33 mouse cellular contexts compared by ENCODE assay signal in the genomic region with DNA sequence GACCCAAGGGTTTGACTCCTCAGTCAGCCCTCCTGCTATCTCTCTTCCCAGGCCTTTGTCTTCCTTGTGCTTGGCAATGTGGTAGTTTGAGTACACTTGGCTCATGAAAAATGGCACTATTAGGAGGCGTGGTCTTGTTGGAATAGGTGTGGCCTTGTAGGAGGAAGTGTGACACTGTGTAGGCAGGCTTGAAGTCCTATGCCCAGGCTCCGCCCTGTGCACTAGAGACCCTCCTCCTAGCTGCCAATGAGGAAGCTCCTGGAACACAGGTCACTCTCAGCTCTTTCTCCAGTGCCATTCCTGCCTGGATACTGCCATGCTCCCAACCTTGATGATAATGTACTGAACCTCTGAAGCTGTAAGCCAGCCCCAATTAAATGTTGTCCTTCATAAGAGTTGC. TPM values are rescaled to one million over a fixed set of nuclear protein-coding genes. Genes with fewer than 3 reads are reported as not detected.
A peak's percentile ranks its signal among the peaks of the same experiment; 100 is the strongest.
DNase-seq lines count a peak whose midpoint lies in the region; ATAC-seq and TF ChIP-seq lines count a peak whose summit lies in the region.
"Had no signal": no experiment of that assay in that cellular context is flagged by ENCODE, and none has a peak within 500 bp of the region (broad histone marks: within the 10 kb centered on the region; RNA-seq: fewer than 3 reads in every experiment).

No protein-coding gene starts in this region.

- H3K4me3 ChIP-seq in heart, embryonic 10.5 days, result no peak overlapping the region
- H3K4me3 ChIP-seq in lung, embryonic 14.5 days (ENCODE audit: low read depth, low read length), result no peak overlapping the region
- H3K4me3 ChIP-seq in stomach, postnatal 0 days (ENCODE audit: low read depth, low read length), result no peak overlapping the region
- H3K4me3 ChIP-seq: embryonic facial prominence, embryonic 12.5 days; heart, adult 2 months; heart, embryonic 13.5 days; liver, embryonic 15.5 days; neural tube, embryonic 15.5 days had no signal

- TF ChIP-seq EP300 in stomach, postnatal 0 days (optimal IDR thresholded peaks at IDR 0.05), result no peak

- H3K4me2 ChIP-seq in lung, embryonic 14.5 days, result no peak overlapping the region
- no peak overlapping the region for H3K4me2 ChIP-seq in stomach, postnatal 0 days (replicated peaks; ENCODE audit: low read depth)
- H3K4me2 ChIP-seq: embryonic facial prominence, embryonic 12.5 days; heart, embryonic 13.5 days; hindbrain, embryonic 14.5 days; liver, embryonic 15.5 days; neural tube, embryonic 15.5 days had no signal

- H3K27ac ChIP-seq in heart, embryonic 10.5 days, result no peak overlapping the region
- H3K27ac ChIP-seq in lung, embryonic 14.5 days (ENCODE audit: low read depth), result no peak overlapping the region
- H3K27ac ChIP-seq in stomach, postnatal 0 days (replicated peaks), result no peak overlapping the region
- H3K27ac ChIP-seq: embryonic facial prominence, embryonic 12.5 days; heart, adult 2 months; heart, embryonic 13.5 days; hindbrain, embryonic 14.5 days; kidney, postnatal 0 days; liver, embryonic 15.5 days; neural tube, embryonic 15.5 days had no signal

- H3K9ac ChIP-seq in lung, embryonic 14.5 days, result no peak overlapping the region
- no peak overlapping the region for H3K9ac ChIP-seq in stomach, postnatal 0 days (ENCODE audit: low read length)
- H3K9ac ChIP-seq: embryonic facial prominence, embryonic 12.5 days; heart, embryonic 13.5 days; hindbrain, embryonic 14.5 days; liver, embryonic 15.5 days; neural tube, embryonic 15.5 days had no signal

- no peaks in the 10 kb centered on the region for H3K4me1 ChIP-seq in heart, embryonic 10.5 days
- 0 out of 2 replicates have a peak, but pooled peaks cover 3% of the 10 kb centered on the region for H3K4me1 ChIP-seq in lung, embryonic 14.5 days (ENCODE audit: insufficient read depth)
- H3K4me1 ChIP-seq in stomach, postnatal 0 days (replicated peaks; ENCODE audit: control insufficient read depth, insufficient read depth), result no peaks in the 10 kb centered on the region
- H3K4me1 ChIP-seq: embryonic facial prominence, embryonic 12.5 days; liver, embryonic 15.5 days; neural tube, embryonic 15.5 days had no signal

- 82% methylated on average over 2 of the region's 2 CpGs for WGBS in heart, embryonic 10.5 days
- 87% methylated on average over 2 of the region's 2 CpGs for whole genome bisulfite sequencing in lung, embryonic 14.5 days
- 76% methylated on average over 2 of the region's 2 CpGs for WGBS in stomach, postnatal 0 days

- no peaks in the 10 kb centered on the region for H3K27me3 ChIP-seq in heart, embryonic 10.5 days (ENCODE audit: insufficient read depth, poor library complexity, severe bottlenecking)
- no peaks in the 10 kb centered on the region for H3K27me3 ChIP-seq in lung, embryonic 14.5 days (ENCODE audit: insufficient read depth, low read length)
- H3K27me3 ChIP-seq in stomach, postnatal 0 days (ENCODE audit: control insufficient read depth, insufficient read depth, low read length), result no peaks in the 10 kb centered on the region
- H3K27me3 ChIP-seq: embryonic facial prominence, embryonic 12.5 days; heart, embryonic 13.5 days; liver, embryonic 15.5 days; neural tube, embryonic 15.5 days had no signal

- ATAC-seq in lung, embryonic 14.5 days (ENCODE audit: insufficient read depth), result peak; percentile 35; the same call in 1 of the 2 replicates
- peak; percentile 52 for ATAC-seq in granulocyte monocyte progenitor cell, adult 5-6 weeks (replicated peaks; ENCODE audit: poor library complexity, severe bottlenecking)
- ATAC-seq in stomach, postnatal 0 days (ENCODE audit: low FRiP score, low TSS enrichment), result 0 out of 2 replicates have a peak, but pooled peaks have one; percentile 47
- ATAC-seq: CD4-positive, CD25-positive, alpha-beta regulatory T cell, adult 4 months; inflammation-experienced regulatory T-cells, adult 6 months had no signal

- H3K36me3 ChIP-seq in heart, embryonic 10.5 days, result peaks cover 12% of the 10 kb centered on the region
- H3K36me3 ChIP-seq in lung, embryonic 14.5 days (ENCODE audit: insufficient read depth), result peaks cover 15% of the 10 kb centered on the region
- no peaks in the 10 kb centered on the region; the same call in 1 of the 2 replicates for H3K36me3 ChIP-seq in stomach, postnatal 0 days (ENCODE audit: control insufficient read depth, insufficient read depth, low read length)

- 0 out of 2 replicates have a peak, but pooled peaks cover 4% of the 10 kb centered on the region for H3K9me3 ChIP-seq in heart, embryonic 10.5 days
- H3K9me3 ChIP-seq in lung, embryonic 14.5 days (ENCODE audit: low read depth, low read length), result no peaks in the 10 kb centered on the region
- no peaks in the 10 kb centered on the region for H3K9me3 ChIP-seq in stomach, postnatal 0 days (ENCODE audit: control insufficient read depth, low read length)
- H3K9me3 ChIP-seq: embryonic facial prominence, embryonic 12.5 days; liver, embryonic 15.5 days; neural tube, embryonic 15.5 days had no signal

- DNase-seq in heart, adult 11 months, result peak; percentile 40
- DNase-seq in heart, embryonic 10.5 days (ENCODE audit: low spot score), result no peak
- DNase-seq in lung, embryonic 14.5 days, result no peak
- DNase-seq in lung, postnatal 4 days, result no peak
- peak; percentile 16 for DNase-seq in stomach, postnatal 0 days (ENCODE audit: low spot score)
- no peak for DNase-seq in right cerebral cortex, postnatal 25 days
- no peak for DNase-seq in cerebellum, postnatal 25 days
- DNase-seq: adrenal gland, postnatal 14 days; cerebellum, adult 11 months; cerebellum, adult 9-10 months; gastrocnemius, postnatal 25 days; heart, adult 2 months; heart, postnatal 10 days; kidney, adult 2 months; layer of hippocampus, postnatal 36 days; left cerebral cortex, postnatal 4 days; lung, postnatal 36 days; midbrain, embryonic 14.5 days; retina, postnatal 1 day; right cerebral cortex, postnatal 14 days; spleen, adult 18-20 months; thymus, postnatal 4 days had no signal

- TF ChIP-seq CTCF in lung, embryonic 14.5 days (IDR thresholded peaks at IDR 0.05; ENCODE audit: low read depth), result no peak
- TF ChIP-seq CTCF in stomach, postnatal 0 days (IDR thresholded peaks at IDR 0.05; ENCODE audit: low read depth), result no peak

RNA-seq across cellular contexts. Expression of gene Plek2, which starts 15.6 kb away (rescaled TPM):
- polyA plus RNA-seq in heart, embryonic 10.5 days (2016; fragmentation: Nextera tagmentation; extraction: Ambion mirVana), result 7.5 and 7.9 TPM in 2 replicates
- polyA plus RNA-seq in lung, embryonic 14.5 days (2014; fragmentation: Nextera tagmentation; extraction: Ambion mirVana), result 5.9 and 6.4 TPM in 2 replicates
- not detected in 2 replicates for total RNA-seq in granulocyte monocyte progenitor cell, adult 5-6 weeks (2014; fragmentation: Nextera tagmentation)
- 0.10 TPM in 1 of 2 replicates, not detected in the other for total RNA-seq in granulocyte monocyte progenitor cell, adult 5-6 weeks (2017)
- polyA plus RNA-seq in stomach, postnatal 0 days (2015; fragmentation: Nextera tagmentation; extraction: Ambion mirVana), result 42.6 and 50.2 TPM in 2 replicates
- total RNA-seq: hematopoietic stem cell, adult 5-6 weeks; monocyte, adult 5-6 weeks had no signal

RNA-seq across cellular contexts. Expression of gene Eif2s1, which starts 29.5 kb away (rescaled TPM):
- 230 and 281 TPM in 2 replicates for polyA plus RNA-seq in heart, embryonic 10.5 days (2016; fragmentation: Nextera tagmentation; extraction: Ambion mirVana)
- polyA plus RNA-seq in lung, embryonic 14.5 days (2014; fragmentation: Nextera tagmentation; extraction: Ambion mirVana), result 231 and 243 TPM in 2 replicates
- total RNA-seq in granulocyte monocyte progenitor cell, adult 5-6 weeks (2014; fragmentation: Nextera tagmentation), result 95.3 and 112 TPM in 2 replicates
- total RNA-seq in granulocyte monocyte progenitor cell, adult 5-6 weeks (2017), result 130 and 136 TPM in 2 replicates
- polyA plus RNA-seq in stomach, postnatal 0 days (2015; fragmentation: Nextera tagmentation; extraction: Ambion mirVana), result 132 and 145 TPM in 2 replicates

RNA-seq across cellular contexts. Expression of gene Atp6v1d, which starts 29.7 kb away (rescaled TPM):
- polyA plus RNA-seq in heart, embryonic 10.5 days (2016; fragmentation: Nextera tagmentation; extraction: Ambion mirVana), result 74.7 and 75.6 TPM in 2 replicates
- polyA plus RNA-seq in lung, embryonic 14.5 days (2014; fragmentation: Nextera tagmentation; extraction: Ambion mirVana), result 55.6 and 56.9 TPM in 2 replicates
- 47.8 and 57.0 TPM in 2 replicates for total RNA-seq in granulocyte monocyte progenitor cell, adult 5-6 weeks (2014; fragmentation: Nextera tagmentation)
- total RNA-seq in granulocyte monocyte progenitor cell, adult 5-6 weeks (2017), result 35.2 and 45.5 TPM in 2 replicates
- 72.1 and 76.5 TPM in 2 replicates for polyA plus RNA-seq in stomach, postnatal 0 days (2015; fragmentation: Nextera tagmentation; extraction: Ambion mirVana)

Comparison
In these comparisons a context has a peak if more than half of its experiments do, and no peak if none do; other contexts are left out.
1. DNase-seq: peak in heart, adult 11 months (single experiment) and stomach, postnatal 0 days (single experiment); none in heart, embryonic 10.5 days (single experiment), lung, embryonic 14.5 days (single experiment), lung, postnatal 4 days (0 of 2), right cerebral cortex, postnatal 25 days (single experiment) and cerebellum, postnatal 25 days (0 of 2).
2. Peak in every context shown above with its lines, with median percentiles within 50 percentile points of each other: ATAC-seq.